Mouse (Mus musculus): ENCODE results near the gene Ankrd23.

Gene Ankrd23

DNA sequence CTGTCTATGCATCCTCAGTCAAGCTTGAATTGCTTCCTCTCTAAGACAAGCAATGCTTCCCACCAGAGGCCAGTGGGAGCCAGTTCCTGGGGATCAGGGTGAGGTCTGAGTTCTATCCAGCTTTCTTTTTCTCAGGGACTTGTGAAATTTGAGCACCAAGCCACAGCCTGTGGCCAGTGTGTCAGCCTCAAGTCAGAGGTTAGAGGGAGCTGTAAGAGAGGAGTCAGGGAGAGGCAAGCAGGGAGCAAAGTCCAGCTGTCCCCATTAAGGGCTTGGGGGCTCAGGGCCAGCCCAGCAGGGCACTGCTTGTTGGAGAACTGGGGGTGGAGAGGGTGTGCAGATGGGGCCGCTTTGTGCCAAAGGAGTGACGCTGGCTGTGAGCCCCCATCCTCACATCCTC, 26.5 kb upstream of the Ankrd23 start:
- DNase-seq: no peak

DNA sequence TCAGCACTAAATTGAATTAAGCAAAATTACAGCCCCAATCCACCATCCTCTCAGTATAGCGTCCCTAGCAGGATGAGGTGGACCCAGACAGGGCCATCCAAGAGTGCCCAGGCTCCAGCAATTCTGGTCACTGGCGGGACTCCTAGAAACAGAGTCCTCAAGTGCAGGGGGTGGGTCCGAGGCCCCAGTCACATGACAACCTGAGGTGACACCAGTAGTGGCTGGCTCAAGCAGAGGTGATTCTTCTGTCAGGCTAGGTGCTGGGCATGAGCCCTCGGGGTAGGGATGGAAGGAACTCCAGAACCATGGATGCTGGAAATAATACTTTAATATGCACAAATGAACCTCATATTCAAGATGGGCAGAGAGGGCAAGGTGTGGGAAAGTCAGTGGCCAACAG, 25.7 kb upstream of the Ankrd23 start:
- DNase-seq: no peak

DNA sequence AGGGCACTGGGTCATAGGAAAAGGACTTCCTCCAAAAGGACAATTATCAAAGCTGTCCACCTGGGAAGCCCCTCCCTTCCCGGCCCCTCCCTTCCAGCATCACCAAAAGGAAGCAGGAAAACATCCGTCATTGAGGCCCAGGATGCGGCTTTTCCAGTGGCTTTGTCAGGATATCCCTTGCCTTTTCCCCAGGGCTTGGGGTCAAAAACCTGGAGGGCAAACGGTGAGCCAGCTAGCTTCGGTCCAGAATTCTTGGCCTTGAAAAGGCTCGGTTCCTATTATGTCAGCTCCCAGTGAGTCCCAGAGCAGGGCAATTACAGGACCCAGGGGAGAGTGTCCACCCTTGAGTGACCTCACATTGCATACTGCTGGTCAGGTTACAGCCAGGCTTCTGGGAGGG, 24.2 kb upstream of the Ankrd23 start:
- no peak for DNase-seq

DNA sequence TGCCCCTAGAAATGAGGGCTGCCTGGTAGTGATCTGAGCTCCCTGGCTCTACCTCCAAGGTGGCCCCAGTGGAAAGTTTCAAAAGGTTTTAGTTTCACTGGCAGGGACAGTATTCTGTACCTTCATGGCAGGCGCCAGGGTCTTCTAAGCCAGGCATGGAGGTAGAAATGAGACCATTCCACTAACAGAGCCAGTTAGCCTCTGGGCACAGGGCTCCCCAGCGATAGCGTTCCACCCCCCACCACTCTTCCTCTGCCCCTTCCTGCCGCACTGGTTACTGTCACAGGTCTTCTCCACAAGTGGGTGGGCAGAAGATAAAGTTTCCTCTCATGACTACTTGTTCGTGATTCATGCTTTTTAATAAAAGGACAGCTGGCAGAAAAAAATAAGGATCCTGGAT, 23.2 kb upstream of the Ankrd23 start:
- no peak for DNase-seq

DNA sequence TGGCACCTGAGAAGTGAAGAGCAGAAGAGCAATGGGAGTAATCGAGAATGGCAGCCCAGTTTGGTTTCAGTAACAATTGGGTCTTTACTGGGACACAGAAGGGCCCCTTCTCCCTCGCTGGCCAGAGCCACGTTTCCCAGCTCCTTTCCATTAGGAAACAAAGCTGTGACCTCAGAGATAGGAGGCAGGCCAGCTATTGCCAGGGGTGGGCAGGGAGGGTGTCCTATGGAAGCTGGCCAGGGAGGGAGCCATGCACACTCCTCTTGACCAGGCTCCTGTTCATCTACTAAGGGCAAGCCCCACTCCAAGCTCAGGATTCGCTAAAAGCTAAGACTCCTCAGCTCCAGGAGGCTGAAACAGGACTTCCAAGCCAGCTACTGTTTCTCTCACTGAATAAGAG, 22.6 kb upstream of the Ankrd23 start:
- no peak for DNase-seq

DNA sequence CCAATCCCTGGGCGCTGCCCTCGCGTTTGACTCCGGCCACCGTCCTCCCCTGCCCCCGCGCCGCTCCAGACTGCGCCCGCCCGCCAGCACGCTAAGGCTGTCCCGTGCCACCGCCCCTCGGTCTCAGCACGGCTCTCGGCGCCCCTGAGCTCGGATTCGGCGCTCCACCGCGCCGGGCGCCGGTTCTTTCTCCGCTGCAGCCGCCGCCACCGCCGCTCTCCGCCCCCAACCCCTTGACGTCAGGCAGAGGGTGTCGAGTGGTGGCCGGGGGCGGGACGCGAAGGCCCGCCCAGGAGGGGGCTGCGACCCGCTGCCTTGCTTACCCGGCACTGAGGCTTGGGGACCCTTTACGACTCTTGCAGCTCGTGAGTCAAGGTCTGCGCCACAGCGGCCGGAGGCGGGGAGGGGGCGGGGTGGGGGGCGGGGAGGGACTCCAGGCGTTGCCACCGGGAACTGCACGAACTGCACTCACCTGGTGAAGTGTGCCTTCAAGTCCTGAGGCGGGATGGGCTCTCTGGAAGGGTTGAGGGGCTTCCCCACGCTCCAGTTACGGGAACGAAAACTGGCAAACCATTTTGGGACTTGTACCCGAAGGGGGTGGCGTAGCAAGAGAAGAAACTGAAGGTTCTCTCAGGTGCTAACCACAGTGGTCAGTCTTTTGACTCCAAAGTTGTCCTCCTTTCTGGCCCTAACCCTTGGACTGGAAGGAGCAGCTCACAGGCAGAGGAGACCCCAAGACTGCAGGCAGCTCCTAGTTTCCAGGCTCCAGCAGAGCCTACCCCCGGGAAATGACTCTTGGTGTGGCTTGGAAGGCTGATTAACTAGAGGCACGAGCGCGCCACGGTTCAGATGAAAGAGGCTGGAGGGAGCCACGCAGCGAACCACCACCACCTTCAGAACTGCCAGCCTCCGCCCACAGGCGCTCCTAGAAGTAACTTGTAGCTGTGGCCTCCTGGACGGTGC, 21.6 kb upstream of the Ankrd23 start, which contains the start of gene Sema4c:
TSS of gene Sema4c (minus strand) at position 319 of the 963 bp plus-strand sequence.
- DNase-seq: peak; percentile 65 to 69

DNA sequence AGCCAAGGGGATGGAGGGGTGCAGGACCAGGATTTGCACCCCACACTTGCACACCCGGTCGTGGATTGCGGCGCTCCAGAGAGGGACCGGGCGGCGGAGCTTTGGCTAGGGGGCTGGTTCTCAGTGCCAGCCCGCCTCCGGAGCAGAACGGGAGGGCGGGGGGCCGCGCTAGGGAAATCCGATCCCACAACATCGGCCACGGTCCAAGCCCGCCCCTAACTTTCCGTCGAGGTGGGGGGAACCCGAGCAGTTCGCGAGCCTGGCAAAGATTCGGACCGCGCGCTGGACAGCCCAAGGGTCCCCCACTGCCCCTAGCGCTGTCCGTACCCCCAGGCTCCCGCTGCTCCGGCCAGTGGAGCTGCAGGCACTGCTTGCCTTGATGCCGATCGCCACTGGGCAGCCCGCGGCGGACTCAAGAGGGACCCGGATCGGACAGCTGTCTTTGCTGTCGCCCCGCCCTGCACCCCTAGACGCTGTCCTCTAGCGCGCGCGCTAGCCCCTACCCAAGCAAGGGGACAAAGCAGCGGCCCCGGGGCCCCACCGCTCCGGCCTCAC, 20.9 kb upstream of the Ankrd23 start:
- DNase-seq: peak; percentile 65 to 71

DNA sequence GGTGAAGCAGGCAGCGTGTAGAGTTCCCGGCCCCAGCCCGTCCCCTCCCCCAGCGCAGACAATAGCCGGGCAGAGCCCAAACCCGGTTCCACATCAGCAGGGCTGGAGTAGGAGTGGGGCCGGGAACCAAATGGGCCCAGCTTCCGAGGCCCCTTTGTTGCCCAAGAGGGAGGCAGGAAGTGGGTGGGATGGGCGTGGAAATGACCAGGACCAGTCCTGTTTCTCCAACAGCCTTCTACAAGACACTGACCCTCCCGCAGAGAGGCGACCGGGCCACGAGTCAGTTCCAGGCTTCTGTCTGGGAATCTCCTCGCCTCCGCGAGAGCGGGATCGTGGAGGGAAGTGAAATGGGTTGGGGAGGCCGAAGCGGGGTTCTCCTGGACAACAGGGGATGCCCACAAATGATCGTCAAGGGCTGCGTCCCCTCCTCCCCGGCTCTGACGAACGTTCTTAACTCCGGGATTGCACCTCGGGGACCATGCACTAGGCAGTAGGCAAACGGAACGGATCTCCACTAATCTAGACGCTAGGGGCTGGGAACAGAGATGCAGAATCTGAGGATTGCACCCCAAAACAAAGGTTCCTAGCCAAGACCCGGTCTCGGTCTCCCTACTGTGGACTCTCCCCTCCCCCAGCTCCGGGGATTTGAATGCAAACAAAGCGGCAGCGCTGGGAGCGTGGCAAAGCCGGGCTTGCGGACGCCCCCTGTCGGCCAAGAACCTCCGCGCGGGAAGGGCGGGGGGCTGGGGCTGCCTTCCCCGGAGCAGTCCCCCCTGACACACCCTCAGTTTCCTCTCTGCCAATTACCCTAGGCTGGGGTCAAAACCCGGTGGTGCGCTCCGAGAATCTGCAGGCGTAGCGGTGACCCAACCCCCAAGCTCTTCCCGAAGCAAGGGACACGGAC, 20.1 kb upstream of the Ankrd23 start:
- peak; percentile 94 to 95 for DNase-seq

DNA sequence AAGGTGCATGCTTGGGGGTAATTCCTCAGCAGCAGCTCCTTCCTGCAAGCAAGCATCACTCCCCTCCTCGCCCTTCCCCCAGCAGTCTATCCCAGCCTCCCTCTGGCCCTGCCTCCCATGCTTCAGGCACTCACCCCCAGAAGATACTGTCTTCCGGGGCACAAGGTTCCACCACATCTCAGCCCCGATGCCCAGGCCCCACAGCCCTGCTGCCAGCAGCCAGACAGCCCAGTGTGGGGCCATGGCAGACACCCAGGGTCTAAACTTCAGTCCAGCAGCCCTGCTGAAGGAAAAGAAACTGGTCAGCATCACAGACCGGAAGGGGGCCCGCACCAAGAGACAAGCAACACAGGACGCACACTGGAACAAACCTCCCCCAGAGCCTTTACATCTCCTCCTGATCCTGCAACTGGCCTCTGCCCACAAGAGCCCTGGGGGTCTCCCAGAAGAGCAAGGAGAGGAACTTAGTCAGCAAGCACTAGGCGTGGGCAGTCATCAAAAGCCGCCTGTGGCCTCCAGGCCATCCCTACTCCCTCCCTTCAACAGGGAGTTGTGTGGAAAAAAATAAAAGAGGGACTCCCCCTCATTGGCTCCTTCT, 19.2 kb upstream of the Ankrd23 start:
- peak; percentile 51 to 57 for DNase-seq

DNA sequence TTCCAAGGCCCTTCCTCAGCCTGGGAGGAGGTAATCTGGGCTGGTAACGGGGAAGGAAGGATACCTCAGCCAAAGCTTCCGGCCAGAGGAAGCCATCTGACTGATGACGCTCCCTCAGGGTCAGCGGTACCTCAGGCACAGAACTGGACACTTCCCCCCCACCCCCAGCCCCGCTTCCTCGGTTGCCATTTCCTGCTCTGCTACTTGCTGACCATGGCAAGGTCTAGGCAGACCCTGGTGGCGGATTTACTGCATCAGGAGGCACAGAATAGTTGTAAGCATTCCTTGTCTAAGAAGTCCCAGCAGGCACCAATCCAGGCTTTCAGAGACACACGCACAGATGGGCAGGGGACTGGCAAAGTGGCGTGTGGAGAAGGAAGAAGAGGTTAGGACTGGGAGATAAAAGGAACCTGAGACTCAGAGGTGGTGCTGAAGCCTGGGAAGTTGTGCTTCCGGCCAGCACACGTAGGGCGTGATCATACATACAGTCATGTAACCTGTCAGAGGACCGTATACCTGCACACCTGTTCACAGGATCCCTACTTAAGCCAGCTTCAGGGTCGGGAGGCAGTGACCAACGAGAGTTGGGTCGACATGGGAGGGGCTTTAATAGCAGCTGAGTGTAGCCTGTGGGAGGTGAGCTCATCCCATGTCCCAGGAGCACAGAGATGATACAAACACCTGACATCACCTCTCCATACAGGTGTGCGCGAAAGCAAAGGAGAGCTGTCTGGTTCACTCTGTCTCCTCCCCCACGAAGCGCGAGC, 18.1 kb upstream of the Ankrd23 start:
- DNase-seq: no peak

DNA sequence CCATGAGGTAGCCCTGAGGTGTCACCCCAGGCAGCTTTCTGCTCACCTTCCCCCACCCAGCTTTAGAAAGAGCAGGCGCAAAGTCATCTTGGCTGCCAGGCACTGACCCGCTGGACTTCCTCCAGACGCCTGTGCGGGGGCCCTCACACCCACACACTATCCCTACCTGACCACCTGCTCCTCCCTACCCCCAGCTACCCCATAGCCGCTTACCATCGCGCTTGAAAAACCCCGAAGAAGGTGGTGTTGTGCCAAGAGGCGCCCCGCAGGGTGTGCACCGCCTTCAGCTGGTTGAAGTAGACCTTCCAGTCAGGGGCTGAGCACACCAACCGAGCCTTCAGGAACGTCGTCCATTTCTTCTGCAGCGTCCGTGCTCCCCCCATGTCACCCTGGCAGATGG, 15.8 kb upstream of the Ankrd23 start:
- DNase-seq: peak; percentile 83 to 85

DNA sequence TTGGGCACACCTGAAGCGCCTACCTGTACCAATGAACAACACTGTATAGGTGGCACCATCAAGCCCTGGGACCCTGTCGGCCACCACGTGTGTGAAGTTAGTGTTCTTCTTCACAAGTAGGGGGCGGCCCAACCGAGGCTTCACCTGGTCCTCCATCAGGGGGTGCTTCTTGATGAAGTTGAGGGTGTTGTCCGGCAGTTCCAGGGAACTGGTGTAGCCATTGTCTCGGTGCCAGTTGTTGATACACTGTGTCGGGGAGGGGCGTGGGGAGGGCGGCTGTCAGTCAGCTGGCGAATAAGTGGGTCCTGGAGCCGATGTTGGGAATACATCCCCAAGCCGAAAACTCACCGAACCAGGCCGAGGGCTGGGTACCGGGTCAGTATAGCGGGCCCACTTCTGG, 15.2 kb upstream of the Ankrd23 start:
- DNase-seq: peak in 1 of 2 experiments; percentile 35

DNA sequence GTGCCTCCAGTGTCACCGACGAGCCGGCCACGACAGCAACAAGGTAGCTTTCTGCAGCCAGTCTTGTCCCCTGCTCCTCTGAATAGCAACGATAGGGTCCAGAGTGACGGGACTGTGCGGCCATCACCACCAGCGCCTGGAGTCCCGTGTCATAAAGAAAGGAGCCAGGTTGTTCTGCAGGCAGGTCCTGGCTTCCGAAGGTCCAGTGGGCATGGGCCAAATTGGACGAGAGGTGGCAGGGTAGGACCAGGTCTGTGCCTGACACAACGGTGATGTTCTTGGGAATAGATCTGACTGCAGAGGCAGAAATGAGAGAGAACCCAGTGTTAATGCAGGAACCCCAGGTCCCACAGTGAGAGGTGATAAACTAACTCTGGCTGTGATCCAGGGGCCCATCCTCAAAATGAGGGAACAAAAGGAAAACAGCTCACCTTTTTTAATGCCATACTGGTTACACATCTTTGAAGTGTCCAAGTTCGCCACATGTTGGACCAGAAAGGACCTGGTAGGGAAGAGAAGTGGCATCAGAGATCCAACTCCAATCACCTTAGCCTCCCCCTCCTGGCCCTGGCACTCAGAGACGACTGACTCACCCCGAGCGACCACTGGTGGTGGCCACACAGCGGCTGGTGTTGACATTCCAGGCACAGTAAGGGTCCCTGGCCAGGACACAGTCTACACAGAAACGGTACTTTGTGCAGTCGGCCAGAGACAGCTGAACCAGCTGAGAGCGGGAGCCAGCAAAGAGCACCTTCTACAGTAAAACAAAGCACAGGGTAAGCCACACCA, 13.6 kb upstream of the Ankrd23 start:
- peak; percentile 63 to 72 for DNase-seq

DNA sequence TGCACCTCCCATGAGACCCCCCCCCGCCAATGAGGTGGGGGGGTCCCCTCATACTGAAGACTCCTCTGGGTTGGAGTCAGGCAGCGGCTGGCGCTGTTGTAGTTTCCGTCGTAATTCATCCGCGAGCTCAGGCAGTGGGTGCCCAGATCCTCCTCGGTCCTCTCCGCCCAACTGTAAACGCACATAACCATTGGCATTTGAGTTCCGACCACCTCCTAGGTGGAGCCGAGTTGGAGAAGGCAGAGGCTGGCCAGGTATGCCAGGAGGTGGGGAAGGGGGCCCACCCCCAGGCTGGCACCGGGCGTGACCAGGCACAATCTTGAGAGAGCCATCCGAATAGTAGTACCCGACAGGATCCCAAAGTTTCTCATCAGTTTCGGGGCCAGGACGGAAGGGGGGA, 12.8 kb upstream of the Ankrd23 start:
- DNase-seq: no peak

DNA sequence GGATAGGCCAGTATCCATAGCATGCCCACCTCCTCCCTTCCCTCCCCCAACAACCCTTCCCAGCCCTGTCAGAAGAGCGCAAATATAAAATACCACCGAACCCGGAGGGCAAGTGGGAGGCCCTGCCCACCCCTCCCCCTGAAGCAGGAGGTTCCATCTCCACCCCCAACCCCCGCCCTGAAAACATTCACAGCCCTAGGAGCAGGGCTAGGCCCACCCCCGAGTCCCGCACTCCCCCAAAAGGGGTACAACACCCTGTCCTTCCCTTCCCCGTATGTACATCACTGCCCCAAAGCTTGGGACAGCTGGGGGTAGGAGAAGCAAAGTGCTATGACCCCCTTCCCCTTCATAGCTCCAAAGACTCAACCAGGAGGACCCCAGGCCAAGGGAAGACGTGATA, 12.1 kb upstream of the Ankrd23 start:
- DNase-seq: no peak

DNA sequence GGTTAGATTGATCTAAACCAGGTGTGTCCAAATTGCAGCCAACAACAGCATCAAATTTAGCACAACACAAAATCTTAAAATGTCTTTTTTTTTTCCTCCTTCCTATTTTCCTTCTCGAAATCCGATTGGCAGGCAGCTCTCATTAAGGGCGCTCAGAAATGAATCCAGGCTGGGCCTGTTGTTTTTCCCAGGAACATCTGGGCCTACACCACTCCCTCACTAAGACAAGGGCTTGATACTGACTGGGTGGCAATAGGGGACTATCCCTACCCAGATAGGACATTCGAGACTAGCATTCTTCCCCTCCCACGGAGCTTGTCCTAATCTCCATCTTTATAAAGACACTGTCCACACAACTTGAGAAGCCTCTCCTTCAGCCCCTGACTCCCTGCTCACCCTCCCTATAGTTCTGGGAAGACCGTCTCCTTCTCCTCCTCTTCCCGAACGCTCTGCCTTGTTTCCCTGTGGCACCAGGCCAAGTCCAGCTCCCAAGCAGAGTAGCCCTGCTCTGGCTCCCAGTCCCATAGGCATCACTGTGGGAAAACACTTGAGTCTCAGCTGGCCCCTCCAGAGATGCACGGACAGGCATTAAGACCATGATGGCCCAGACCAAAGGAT, 11.4 kb upstream of the Ankrd23 start:
- DNase-seq: peak in 1 of 2 experiments; percentile 53

DNA sequence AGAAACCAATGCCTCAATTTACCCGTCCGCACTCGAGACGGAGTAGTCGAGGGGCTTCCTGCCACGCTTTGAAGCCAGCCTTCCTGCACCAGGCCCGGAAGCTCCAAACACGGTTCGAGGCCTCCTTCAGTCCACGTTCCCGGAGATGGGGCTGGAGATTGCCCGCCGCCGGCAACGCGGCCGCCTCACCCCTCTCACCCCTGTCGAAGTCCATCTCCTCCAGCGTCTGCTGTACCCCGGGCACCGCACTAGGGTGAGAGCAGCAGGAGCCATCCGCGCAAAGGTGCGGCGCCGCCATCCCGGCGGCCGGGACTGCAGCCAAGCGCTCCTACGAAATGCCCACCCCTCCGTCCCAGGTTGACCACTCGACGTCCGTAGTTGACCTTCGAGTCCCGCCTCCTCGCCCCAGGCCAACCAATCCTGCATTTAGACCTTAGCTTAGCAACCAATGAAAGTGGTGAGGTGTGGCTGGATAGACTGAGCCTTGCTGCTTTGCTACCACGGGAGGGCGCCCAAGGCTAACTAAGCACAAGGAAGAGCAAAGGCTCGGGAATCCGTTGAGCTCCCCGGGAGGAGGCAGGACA, 10.3 kb upstream of the Ankrd23 start, which contains the start of gene Ankrd39:
TSS of gene Ankrd39 (minus strand) at position 558 of the 584 bp plus-strand sequence.
- DNase-seq: peak; percentile 98 to 99

DNA sequence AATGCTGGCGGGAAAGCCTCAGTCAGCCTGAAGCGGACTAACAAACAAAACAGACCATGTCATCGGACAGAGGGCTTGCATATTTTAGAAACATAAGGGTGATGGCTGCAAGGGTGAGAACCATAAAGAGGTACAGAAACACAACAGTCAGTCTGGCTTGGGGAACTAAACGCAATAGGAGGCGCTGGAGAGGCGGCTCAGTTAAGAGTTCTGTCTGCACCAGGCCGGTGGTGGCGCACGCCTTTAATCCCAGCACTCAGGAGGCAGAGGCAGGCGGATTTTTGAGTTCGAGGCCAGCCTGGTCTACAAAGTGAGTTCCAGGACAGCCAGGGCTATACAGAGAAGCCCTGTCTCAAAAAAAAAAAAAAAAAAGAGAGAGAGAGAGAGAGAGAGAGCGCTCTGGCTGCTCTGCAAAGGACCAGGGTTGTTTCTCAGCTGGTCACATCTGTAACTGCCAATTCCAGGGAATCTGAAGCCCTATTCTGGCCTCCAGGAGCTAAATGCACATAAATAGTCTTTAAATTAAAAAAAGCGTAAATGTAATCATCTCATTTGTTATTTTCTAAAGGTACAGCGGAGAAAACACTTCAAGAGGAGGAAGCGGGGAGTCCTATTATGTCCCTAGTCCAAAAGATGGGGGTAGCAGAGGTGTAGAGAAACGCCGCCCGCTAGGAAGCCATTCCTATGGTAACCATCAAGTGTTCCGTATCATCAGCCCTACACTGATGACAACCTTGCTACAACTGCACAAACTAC, 9.3 kb upstream of the Ankrd23 start:
- DNase-seq: peak in 1 of 2 experiments; percentile 37

DNA sequence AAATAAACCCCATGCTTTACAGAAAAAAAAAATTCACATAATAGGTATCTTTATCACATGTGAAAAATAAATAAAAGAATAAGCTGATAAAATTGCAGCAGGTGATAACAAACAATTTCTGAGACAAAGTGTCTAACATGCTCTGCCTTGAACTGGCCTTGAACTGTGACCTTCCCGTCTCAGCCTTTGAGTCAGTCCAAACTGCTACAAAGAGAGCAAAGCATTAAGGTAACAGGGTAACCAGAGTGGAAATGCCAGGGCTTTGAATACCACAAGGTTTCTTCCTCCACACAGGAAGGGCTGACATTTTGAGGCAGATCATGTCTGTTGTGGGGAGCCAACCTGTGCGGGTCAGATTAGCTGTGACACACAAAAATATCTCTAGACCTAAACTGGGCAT, 8.7 kb upstream of the Ankrd23 start:
- no peak for DNase-seq
